Mouse (Mus musculus) regulatory T cell (primary cell): ENCODE results near the gene Ppp2ca.
"Not testable (repeated sequence)": the region's sequence is repeated elsewhere in the genome, so short reads cannot be mapped to it uniquely, and the experiment has no call there.

Experiments used
- in situ Hi-C: fragments of 300-600 bp; cut with MboI, MseI; formaldehyde crosslinking; loops from one replicate; pipeline ENCODE4 v1.15.1; 2025; ENCODE audit warnings: high pct_unique_total_duplicates

The Ppp2ca gene

GRCm38 (mm10) chr11:52130451-52131068, 32.1 kb downstream of the Ppp2ca start:
- in situ Hi-C loops: no loop called here

GRCm38 (mm10) chr11:52143675-52144074, 45.2 kb downstream of the Ppp2ca start:
- in situ Hi-C loops: loop anchor here (5.0 kb wide), 1 partner anchor 64 kb away; no protein-coding TSS in a partner anchor

- in situ Hi-C loops: not testable (repeated sequence)
These were observed 46.9 kb downstream of the Ppp2ca start, which contains the start of gene Olfr1373 for GRCm38 (mm10) chr11:52145428-52145827. TSS of gene Olfr1373 (minus strand) at chr11:52145528.

- in situ Hi-C loops: no loop called here
These were observed 65.4 kb downstream of the Ppp2ca start for GRCm38 (mm10) chr11:52163926-52164325.

- in situ Hi-C loops: loop anchor here (5.0 kb wide), 1 partner anchor 40 kb away; no protein-coding TSS in a partner anchor
These were observed 68.6 kb downstream of the Ppp2ca start for GRCm38 (mm10) chr11:52167126-52167525.

- in situ Hi-C loops: loop anchor here (5.0 kb wide), 1 partner anchor 41 kb away; no protein-coding TSS in a partner anchor
These were observed 69.4 kb downstream of the Ppp2ca start for GRCm38 (mm10) chr11:52167901-52168302.

- in situ Hi-C loops: loop anchor here (5.0 kb wide), 1 partner anchor 41 kb away; no protein-coding TSS in a partner anchor
These were observed 70.0 kb downstream of the Ppp2ca start for GRCm38 (mm10) chr11:52168461-52168860.
